Mouse (Mus musculus): ENCODE measurements at regions not wholly inside any gene's neighbourhood (a gene's known extent, or its start where the extent isn't known, plus 50 kb on each side); places are given as distances from the start of the nearest gene placed in this dataset.

- DNase-seq (ENCODE audit: low spot score) (no peak), ATAC-seq (no peak)
- Histone ChIP-seq H3K4me1 (ENCODE audit: control insufficient read depth, insufficient read depth, low read length) (peaks cover 21% of the 10 kb centered on the region), H3K9me3 (replicated peaks; ENCODE audit: control insufficient read depth, low read length) (no peaks in the 10 kb centered on the region), H3K4me3 (ENCODE audit: low read depth, low read length) (no peak overlapping the region), H3K9ac (ENCODE audit: low read length) (no peak overlapping the region), H3K4me2 (ENCODE audit: low read length) (no peak overlapping the region), H3K27ac (ENCODE audit: low read depth, low read length) (no peak overlapping the region), H3K27me3 (replicated peaks; ENCODE audit: control insufficient read depth, insufficient read depth, low read length) (no peaks in the 10 kb centered on the region), H3K36me3 (ENCODE audit: control insufficient read depth, insufficient read depth, low read length) (no peaks in the 10 kb centered on the region)
- 33% methylated on average over 8 of the region's 8 CpGs for WGBS
These were observed 72.7 kb upstream of the Unc5a start for GRCm38 (mm10) chr13:54876556-54876955.

DNA sequence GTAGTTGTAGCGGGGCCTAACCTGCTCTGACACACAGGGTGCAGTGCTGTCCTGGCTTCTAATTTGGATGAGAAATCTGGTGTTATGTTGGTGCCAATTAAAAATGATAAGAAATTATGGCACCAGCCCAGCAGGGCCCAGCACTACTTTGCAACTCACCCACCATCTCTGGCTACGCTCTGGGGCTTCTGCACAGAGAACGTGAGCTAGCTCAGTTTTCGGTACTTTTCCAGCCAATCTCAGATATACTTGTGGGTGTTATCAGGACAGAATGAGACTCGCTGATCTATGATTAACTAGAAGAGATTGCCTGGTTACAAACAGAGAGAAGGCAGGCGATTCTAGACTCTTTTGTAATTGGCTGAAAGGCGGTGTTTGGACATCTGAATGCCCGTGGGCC, 71.6 kb upstream of the Unc5a start:
- no peak overlapping the region for H3K4me3 ChIP-seq (ENCODE audit: low read depth, low read length)
- no peaks in the 10 kb centered on the region for H3K9me3 ChIP-seq (replicated peaks; ENCODE audit: control insufficient read depth, low read length)
- H3K9ac ChIP-seq (ENCODE audit: low read length), result no peak overlapping the region
- H3K4me2 ChIP-seq (ENCODE audit: low read length), result no peak overlapping the region
- no peaks in the 10 kb centered on the region for H3K27me3 ChIP-seq (replicated peaks; ENCODE audit: control insufficient read depth, insufficient read depth, low read length)
- ATAC-seq, result no peak
- 77% methylated on average over 8 of the region's 8 CpGs for WGBS
- DNase-seq (ENCODE audit: low spot score), result no peak
- peaks cover 17% of the 10 kb centered on the region for H3K4me1 ChIP-seq (ENCODE audit: control insufficient read depth, insufficient read depth, low read length)
- H3K36me3 ChIP-seq (ENCODE audit: control insufficient read depth, insufficient read depth, low read length), result no peaks in the 10 kb centered on the region
- no peak overlapping the region for H3K27ac ChIP-seq (ENCODE audit: low read depth, low read length)

DNA sequence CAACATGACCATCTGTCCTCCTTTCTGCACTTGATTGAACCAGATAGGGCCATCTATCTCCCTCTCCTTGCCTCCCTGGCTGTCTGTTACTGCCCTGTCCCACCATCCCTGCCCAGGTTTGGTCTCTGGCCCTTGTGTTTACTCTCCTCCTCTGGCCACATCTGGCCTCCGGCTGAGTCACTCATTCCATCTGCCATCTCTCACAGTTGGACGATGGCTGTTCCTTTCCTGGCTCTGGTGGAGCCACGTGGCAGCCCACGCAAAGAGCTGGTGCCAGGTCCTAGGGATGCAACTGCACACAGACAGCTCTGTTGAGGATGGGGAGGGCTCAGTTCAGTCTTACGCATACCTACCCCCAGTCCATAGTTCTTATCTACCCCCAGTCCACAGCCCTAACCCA, 69.9 kb upstream of the Unc5a start:
- Histone ChIP-seq H3K9me3 (replicated peaks; ENCODE audit: control insufficient read depth, low read length) (no peaks in the 10 kb centered on the region), H3K4me3 (ENCODE audit: low read depth, low read length) (no peak overlapping the region), H3K4me1 (ENCODE audit: control insufficient read depth, insufficient read depth, low read length) (peaks cover 19% of the 10 kb centered on the region), H3K27me3 (replicated peaks; ENCODE audit: control insufficient read depth, insufficient read depth, low read length) (no peaks in the 10 kb centered on the region), H3K27ac (ENCODE audit: low read depth, low read length) (no peak overlapping the region), H3K4me2 (ENCODE audit: low read length) (no peak overlapping the region), H3K9ac (ENCODE audit: low read length) (no peak overlapping the region), H3K36me3 (ENCODE audit: control insufficient read depth, insufficient read depth, low read length) (no peaks in the 10 kb centered on the region)
- 74% methylated on average over 5 of the region's 5 CpGs for WGBS
- no peak for DNase-seq (ENCODE audit: low spot score)
- no peak for ATAC-seq

- 20% methylated on average over 2 of the region's 2 CpGs for WGBS
- no peak overlapping the region for H3K4me2 ChIP-seq (ENCODE audit: low read length)
- peak; percentile 75 for ATAC-seq
- DNase-seq (ENCODE audit: low spot score), result peak; percentile 89
- H3K27ac ChIP-seq (ENCODE audit: low read depth, low read length), result peak overlapping the region; percentile 9; the same call in 1 of the 2 replicates
- no peak overlapping the region for H3K9ac ChIP-seq (ENCODE audit: low read length)
- no peak overlapping the region for H3K4me3 ChIP-seq (ENCODE audit: low read depth, low read length)
- peaks cover 19% of the 10 kb centered on the region for H3K4me1 ChIP-seq (ENCODE audit: control insufficient read depth, insufficient read depth, low read length)
- no peaks in the 10 kb centered on the region for H3K27me3 ChIP-seq (replicated peaks; ENCODE audit: control insufficient read depth, insufficient read depth, low read length)
- no peaks in the 10 kb centered on the region for H3K9me3 ChIP-seq (replicated peaks; ENCODE audit: control insufficient read depth, low read length)
- no peaks in the 10 kb centered on the region for H3K36me3 ChIP-seq (ENCODE audit: control insufficient read depth, insufficient read depth, low read length)
These were observed 69.0 kb upstream of the Unc5a start for GRCm38 (mm10) chr13:54880204-54880603.

- H3K27me3 ChIP-seq (replicated peaks; ENCODE audit: control insufficient read depth, insufficient read depth, low read length), result no peaks in the 10 kb centered on the region
- H3K9ac ChIP-seq (ENCODE audit: low read length), result no peak overlapping the region
- H3K9me3 ChIP-seq (replicated peaks; ENCODE audit: control insufficient read depth, low read length), result no peaks in the 10 kb centered on the region
- H3K27ac ChIP-seq (ENCODE audit: low read depth, low read length), result no peak overlapping the region
- H3K36me3 ChIP-seq (ENCODE audit: control insufficient read depth, insufficient read depth, low read length), result no peaks in the 10 kb centered on the region
- no peak for DNase-seq (ENCODE audit: low spot score)
- no peak for ATAC-seq
- no peak overlapping the region for H3K4me3 ChIP-seq (ENCODE audit: low read depth, low read length)
- no peak overlapping the region for H3K4me2 ChIP-seq (ENCODE audit: low read length)
- 68% methylated on average over 9 of the region's 9 CpGs for WGBS
- H3K4me1 ChIP-seq (ENCODE audit: control insufficient read depth, insufficient read depth, low read length), result peaks cover 33% of the 10 kb centered on the region
These were observed 66.4 kb upstream of the Unc5a start for GRCm38 (mm10) chr13:54882781-54883180.

DNA sequence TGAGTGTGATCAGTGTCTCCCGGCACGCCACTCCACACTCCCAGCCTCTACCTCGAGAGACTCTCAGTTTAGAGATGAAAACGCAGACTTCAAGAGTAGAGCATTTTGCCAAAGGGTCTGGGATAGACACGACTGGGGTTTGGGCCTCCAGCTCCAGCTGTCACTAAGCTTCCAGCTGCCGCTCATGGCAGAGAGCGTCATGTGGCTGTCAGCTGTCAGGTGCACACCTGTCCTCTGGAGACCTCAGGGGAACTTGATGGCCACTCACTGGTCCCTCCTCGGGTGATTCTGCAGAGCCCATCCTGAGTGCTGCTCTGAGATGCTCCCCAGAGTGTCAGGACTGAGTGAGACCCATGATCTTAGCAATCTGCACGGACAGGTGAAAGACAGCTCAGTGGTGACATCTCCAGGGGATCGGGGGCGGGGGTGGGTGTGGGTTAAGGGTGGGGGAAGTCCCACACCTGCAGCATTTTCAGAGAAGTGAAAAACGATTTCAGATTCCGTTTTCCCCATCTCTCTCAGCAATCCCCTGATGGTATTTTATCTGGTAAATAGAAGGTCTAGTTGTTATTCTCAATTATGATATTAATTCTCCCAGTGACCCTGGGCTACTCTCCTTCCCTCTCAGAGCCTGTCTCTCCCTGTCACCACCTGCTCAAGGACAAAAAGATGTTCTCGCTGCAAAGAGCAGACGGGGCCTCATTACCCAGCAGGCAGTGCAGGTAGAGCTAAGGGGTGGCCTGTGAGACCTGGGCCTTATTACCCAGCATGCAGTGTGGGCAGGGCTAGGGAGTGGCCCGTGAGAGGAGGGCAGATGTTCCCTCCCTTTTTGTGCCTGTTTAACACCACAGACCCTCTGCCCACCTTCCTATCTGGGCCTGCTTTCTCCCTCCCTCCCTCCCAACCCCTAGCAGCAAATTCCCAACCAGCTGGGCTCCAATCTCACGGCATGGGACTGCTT, 65.2 kb upstream of the Unc5a start:
- Histone ChIP-seq H3K4me2 (ENCODE audit: low read length) (no peak overlapping the region), H3K9me3 (replicated peaks; ENCODE audit: control insufficient read depth, low read length) (no peaks in the 10 kb centered on the region), H3K9ac (ENCODE audit: low read length) (no peak overlapping the region), H3K27me3 (replicated peaks; ENCODE audit: control insufficient read depth, insufficient read depth, low read length) (no peaks in the 10 kb centered on the region), H3K4me3 (ENCODE audit: low read depth, low read length) (no peak overlapping the region), H3K4me1 (ENCODE audit: control insufficient read depth, insufficient read depth, low read length) (peaks cover 40% of the 10 kb centered on the region), H3K27ac (ENCODE audit: low read depth, low read length) (peak overlapping the region; percentile 86), H3K36me3 (ENCODE audit: control insufficient read depth, insufficient read depth, low read length) (no peaks in the 10 kb centered on the region)
- ATAC-seq, result peak; percentile 36; the same call in 1 of the 2 replicates
- peak; percentile 51 for DNase-seq (ENCODE audit: low spot score)
- WGBS, result 50% methylated on average over 17 of the region's 17 CpGs

DNA sequence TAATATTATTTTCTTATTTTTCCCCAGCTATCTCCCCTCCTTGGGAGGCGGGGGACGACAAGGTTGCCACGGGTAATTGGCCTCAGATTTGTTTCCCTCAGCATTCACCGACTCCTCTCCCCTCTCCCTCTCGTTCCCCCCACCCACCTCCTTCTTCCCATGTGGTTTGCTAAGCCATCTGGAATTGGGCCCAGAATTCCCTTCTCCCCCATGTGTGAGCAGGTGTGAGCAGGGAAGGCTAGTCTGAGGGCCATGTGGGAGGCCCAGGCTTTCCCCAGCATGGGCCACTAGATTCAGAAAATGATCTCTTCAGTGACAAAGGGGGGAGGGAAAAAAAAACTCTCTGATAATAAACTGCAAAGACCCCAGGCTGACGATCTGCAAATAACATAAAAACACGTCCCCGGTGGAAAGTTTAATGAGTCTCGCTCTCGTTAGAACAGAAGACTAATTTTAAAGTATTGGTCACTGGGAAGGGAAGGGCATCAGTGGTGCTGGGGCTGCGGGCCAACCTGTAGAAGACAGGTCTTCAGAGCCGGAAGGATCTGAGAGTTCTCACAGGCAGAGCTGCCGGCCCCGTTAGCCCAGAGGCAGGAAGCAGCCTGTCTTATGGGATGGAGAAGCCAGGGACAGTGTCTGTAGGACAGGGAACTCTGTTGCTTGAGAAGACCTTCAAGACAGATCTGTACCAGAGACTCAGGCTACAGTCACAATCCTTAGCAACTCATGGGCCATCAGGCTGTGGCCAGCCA, 64.3 kb upstream of the Unc5a start:
- Histone ChIP-seq H3K4me2 (ENCODE audit: low read length) (no peak overlapping the region), H3K4me1 (ENCODE audit: control insufficient read depth, insufficient read depth, low read length) (peaks cover 40% of the 10 kb centered on the region), H3K27me3 (replicated peaks; ENCODE audit: control insufficient read depth, insufficient read depth, low read length) (no peaks in the 10 kb centered on the region), H3K27ac (ENCODE audit: low read depth, low read length) (peak overlapping the region; percentile 86), H3K9ac (ENCODE audit: low read length) (peak overlapping the region; percentile 17; the same call in 1 of the 2 replicates), H3K36me3 (ENCODE audit: control insufficient read depth, insufficient read depth, low read length) (no peaks in the 10 kb centered on the region), H3K9me3 (replicated peaks; ENCODE audit: control insufficient read depth, low read length) (no peaks in the 10 kb centered on the region), H3K4me3 (ENCODE audit: low read depth, low read length) (no peak overlapping the region)
- peak; percentile 79 for ATAC-seq
- WGBS, result 18% methylated on average over 14 of the region's 14 CpGs
- peak; percentile 92 for DNase-seq (ENCODE audit: low spot score)

DNA sequence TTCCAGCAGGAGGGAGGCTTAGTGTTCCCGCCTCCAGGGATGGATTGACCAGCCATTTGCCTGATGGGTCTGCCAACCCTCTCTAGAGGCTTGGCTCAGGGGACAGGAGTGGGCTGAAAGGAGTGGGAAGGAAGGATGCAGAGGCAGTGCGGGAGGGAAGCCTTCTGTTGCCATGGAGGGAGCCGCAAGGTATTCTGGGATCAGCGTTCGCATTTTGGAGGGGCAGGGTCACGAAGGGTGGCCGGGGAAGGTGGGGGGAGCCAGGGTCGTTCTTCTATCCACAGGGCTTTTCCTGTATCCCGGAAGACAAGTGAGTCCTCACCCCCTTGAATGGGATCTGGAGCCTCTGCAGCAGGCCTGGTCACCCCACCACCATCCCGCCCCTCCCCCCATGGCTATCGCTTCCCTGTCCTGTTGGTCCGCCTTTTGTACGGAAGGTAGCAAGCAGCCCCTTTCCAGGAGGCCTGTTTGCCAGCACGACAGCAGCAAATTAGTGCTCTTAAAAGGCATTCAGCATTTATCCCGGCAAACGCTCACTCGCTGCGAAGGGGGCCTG, 61.8 kb upstream of the Unc5a start:
- Histone ChIP-seq H3K4me1 (ENCODE audit: control insufficient read depth, insufficient read depth, low read length) (peaks cover 36% of the 10 kb centered on the region), H3K9ac (ENCODE audit: low read length) (peak overlapping the region; percentile 55), H3K27me3 (replicated peaks; ENCODE audit: control insufficient read depth, insufficient read depth, low read length) (no peaks in the 10 kb centered on the region), H3K27ac (ENCODE audit: low read depth, low read length) (peak overlapping the region; percentile 61), H3K36me3 (ENCODE audit: control insufficient read depth, insufficient read depth, low read length) (no peaks in the 10 kb centered on the region), H3K4me3 (ENCODE audit: low read depth, low read length) (peak overlapping the region; percentile 21), H3K4me2 (ENCODE audit: low read length) (peak overlapping the region; percentile 49), H3K9me3 (replicated peaks; ENCODE audit: control insufficient read depth, low read length) (no peaks in the 10 kb centered on the region)
- ATAC-seq (peak; percentile 40; the same call in 1 of the 2 replicates), DNase-seq (ENCODE audit: low spot score) (peak; percentile 63)
- 7% methylated on average over 18 of the region's 18 CpGs for WGBS
